Mouse (Mus musculus): Measurements from ENCODE around the gene Tsg101.

Tsg101 gene

GRCm38 (mm10) chr7:46876841-46877240 lies 42.9 kb downstream of the Tsg101 start:
- no peak for DNase-seq

GRCm38 (mm10) chr7:46871988-46872387 lies 47.8 kb downstream of the Tsg101 start:
- no peak for DNase-seq

- DNase-seq, result no peak
Observed at GRCm38 (mm10) chr7:46860996-46861395, 58.8 kb downstream of the Tsg101 start, which contains the start of gene Ldhc. Gene Ldhc (plus strand): TSS chr7:46861203.

GRCm38 (mm10) chr7:46859031-46859430 lies 60.7 kb downstream of the Tsg101 start:
- DNase-seq, result no peak

- no peak for DNase-seq
Observed at GRCm38 (mm10) chr7:46857436-46857835, 62.3 kb downstream of the Tsg101 start.

GRCm38 (mm10) chr7:46855866-46856560 lies 63.8 kb downstream of the Tsg101 start:
- no peak for DNase-seq

GRCm38 (mm10) chr7:46853365-46853764 lies 66.4 kb downstream of the Tsg101 start:
- no peak for DNase-seq

GRCm38 (mm10) chr7:46852666-46853065 lies 67.1 kb downstream of the Tsg101 start:
- no peak for DNase-seq

- no peak for DNase-seq
Observed at GRCm38 (mm10) chr7:46851026-46851425, 68.7 kb downstream of the Tsg101 start.

GRCm38 (mm10) chr7:46849287-46849686 lies 70.5 kb downstream of the Tsg101 start:
- DNase-seq, result no peak

GRCm38 (mm10) chr7:46846486-46847244 lies 73.1 kb downstream of the Tsg101 start:
- DNase-seq, result peak; percentile 67

GRCm38 (mm10) chr7:46845978-46846485 lies 73.7 kb downstream of the Tsg101 start:
- peak; percentile 30 for DNase-seq

- DNase-seq, result peak; percentile 97
Observed at GRCm38 (mm10) chr7:46845211-46845977, 74.4 kb downstream of the Tsg101 start.

- peak; percentile 42 for DNase-seq
Observed at GRCm38 (mm10) chr7:46843576-46843975, 76.2 kb downstream of the Tsg101 start.

GRCm38 (mm10) chr7:46842278-46842677 lies 77.5 kb downstream of the Tsg101 start:
- DNase-seq, result peak; percentile 71

- no peak for DNase-seq
Observed at GRCm38 (mm10) chr7:46840787-46841525, 78.8 kb downstream of the Tsg101 start, which contains the start of gene Ldha. Gene Ldha (plus strand): TSS chr7:46841475.

- DNase-seq, result peak; percentile 86
Observed at GRCm38 (mm10) chr7:46840326-46840725, 79.4 kb downstream of the Tsg101 start.

GRCm38 (mm10) chr7:46839861-46840260 lies 79.9 kb downstream of the Tsg101 start:
- DNase-seq, result no peak

GRCm38 (mm10) chr7:46839446-46839845 lies 80.3 kb downstream of the Tsg101 start:
- DNase-seq, result peak; percentile 75

All from lung, postnatal 36 days (tissue).